Mouse (Mus musculus) WW6 (cell line): ENCODE data around the gene Tlk2.
A peak's percentile ranks its signal among the peaks of the same experiment; 100 is the strongest.

ENCODE experiments used
- DNase-seq: peaks from one replicate; pipeline ENCODE4 v3.0.0-alpha.2; 2013; ENCODE audit warnings: low read depth, low spot score

Gene Tlk2

GRCm38 (mm10) chr11:105261116-105261515 lies 82.5 kb downstream of the Tlk2 start:
- no peak for DNase-seq

- DNase-seq: no peak
Measured at GRCm38 (mm10) chr11:105261601-105262351, 83.2 kb downstream of the Tlk2 start.

DNA sequence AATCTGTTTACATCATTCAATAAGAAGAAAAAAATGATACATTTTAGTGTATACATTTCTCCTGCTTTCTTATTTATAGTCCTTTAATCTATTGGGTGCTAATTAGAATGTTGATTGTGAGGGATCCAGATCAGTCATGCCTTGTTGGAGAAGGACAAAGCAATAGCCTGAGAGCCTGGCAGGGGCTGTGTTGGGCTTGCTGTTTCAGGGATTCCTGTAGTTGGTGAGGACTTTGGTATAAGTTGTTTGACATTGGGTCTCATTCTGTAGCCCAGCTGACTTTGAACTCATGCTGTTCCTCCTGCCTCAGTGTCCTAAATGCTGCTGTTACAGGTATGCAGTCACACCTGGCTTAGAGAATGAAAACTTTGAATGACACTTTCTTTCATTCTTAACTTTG lies 85.9 kb downstream of the Tlk2 start:
- no peak for DNase-seq

- DNase-seq: no peak
Measured at GRCm38 (mm10) chr11:105264988-105265387, 86.4 kb downstream of the Tlk2 start.

- DNase-seq: no peak
Measured at GRCm38 (mm10) chr11:105270155-105270554, 91.5 kb downstream of the Tlk2 start.

GRCm38 (mm10) chr11:105280456-105280855 lies 101.8 kb downstream of the Tlk2 start:
- DNase-seq: no peak

DNA sequence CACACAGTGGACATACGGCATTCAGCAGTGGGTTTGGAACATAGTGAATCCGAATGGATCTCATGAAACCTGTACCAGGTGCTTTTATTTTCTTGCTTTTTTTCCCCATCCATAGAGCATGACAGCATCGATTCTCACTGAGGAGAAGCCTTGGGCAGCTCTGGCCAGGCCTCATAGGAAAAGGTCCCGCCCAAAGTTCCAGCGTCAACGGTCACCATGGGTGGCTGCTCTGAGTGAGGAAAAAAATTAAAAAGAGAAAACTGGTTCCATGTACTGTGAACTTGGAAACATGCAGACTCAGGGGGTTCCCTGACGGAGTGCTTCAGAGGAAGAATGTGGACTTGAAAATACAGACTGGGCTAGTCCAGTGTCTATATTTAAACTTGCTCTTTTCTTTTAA lies 102.7 kb downstream of the Tlk2 start:
- DNase-seq: no peak

DNA sequence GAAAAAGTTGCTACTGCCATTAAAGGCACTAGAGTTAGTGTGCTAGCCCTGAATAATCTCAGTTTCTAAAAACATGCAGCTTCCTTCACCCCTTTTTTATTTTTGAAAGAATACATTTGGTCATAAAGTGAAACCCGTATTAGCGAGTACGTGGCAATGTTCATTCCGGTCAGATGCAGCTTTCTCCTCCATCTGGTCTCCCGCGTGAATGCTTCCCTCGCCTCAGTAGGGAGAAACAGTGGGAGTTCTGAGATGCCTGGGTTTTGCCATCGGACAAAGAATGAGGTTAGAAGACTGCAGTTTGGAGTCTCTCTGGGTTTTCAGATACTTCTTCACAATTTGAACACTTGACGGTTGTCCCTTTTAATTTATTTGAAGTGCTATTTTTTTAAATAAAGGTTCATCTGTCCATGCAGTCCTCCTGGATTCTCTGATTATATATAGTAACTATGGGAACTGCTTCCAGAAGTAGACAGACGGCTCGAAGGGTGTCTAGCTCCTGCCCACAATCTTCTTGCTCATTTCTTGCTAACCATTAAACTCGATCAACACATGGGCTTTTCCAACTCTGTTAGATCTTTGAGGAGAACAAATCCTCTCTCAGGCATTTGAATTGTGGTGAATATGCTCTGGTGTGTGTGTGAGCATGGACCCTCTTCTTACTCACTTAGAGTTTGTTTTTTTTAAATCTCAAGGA lies 103.3 kb downstream of the Tlk2 start:
- no peak for DNase-seq

DNA sequence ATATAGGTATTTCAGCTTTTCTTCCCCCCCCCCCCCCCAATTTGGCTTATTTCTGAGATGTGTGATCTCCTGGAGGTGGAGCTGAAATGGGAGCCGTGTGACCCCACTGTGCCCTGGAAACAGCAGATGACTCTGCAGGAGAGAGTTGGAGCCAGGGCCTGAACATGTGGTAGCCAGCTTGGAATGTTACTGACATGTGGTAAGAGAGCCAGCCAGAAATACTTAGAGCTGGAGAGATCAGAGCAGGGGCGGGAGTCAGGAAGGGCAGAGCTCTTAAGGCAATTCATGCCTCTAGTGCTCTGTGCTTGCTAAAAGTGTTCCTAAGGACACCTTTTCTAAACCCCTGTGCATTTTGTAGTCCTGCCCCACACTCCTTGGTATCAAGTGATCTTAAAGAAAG lies 103.9 kb downstream of the Tlk2 start:
- no peak for DNase-seq

DNA sequence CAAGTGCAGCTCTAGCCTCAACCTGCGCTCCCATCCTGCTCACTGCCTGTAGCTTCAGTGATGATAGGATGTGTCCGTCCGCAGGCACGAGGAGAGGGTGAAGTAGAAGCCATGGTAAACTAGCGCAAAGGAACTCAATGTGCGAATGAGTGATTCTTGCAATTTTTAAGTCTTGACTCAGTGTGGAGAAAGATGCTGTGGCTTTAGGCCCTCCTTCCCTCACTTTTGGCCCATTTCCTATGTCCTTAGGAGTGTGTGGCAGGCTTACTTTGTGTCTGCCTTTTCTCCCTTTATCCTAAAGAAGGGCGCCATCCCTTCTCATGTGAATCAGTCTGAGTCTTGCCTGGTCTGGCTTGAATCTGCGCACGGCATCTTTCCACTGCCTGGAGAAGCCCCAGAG lies 104.4 kb downstream of the Tlk2 start:
- DNase-seq: no peak

GRCm38 (mm10) chr11:105285720-105286119 lies 107.1 kb downstream of the Tlk2 start:
- DNase-seq: peak; percentile 33

GRCm38 (mm10) chr11:105289403-105289802 lies 110.8 kb downstream of the Tlk2 start:
- DNase-seq: no peak

DNA sequence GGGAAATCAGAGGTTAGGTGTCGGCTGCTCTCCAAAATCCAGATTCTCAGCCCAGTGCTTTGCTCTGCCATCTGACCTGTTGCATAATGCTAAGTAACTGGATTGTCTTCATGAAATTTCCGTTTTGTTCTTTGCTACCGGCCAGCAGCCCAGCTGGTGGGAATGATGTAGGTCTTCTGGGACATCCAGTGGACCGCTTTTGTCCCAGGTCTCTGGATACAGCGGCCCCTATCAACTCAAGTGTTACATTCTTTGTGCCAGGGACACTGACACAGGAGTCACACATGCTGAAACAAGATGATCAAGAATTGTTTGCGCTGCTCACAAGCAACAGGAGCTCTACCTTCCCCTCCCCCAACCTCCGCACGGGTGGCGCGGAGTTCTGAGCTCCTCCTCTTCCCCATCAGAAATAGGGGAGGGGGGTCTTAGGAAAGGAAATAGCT lies 113.1 kb downstream of the Tlk2 start:
- DNase-seq: peak; percentile 31

DNA sequence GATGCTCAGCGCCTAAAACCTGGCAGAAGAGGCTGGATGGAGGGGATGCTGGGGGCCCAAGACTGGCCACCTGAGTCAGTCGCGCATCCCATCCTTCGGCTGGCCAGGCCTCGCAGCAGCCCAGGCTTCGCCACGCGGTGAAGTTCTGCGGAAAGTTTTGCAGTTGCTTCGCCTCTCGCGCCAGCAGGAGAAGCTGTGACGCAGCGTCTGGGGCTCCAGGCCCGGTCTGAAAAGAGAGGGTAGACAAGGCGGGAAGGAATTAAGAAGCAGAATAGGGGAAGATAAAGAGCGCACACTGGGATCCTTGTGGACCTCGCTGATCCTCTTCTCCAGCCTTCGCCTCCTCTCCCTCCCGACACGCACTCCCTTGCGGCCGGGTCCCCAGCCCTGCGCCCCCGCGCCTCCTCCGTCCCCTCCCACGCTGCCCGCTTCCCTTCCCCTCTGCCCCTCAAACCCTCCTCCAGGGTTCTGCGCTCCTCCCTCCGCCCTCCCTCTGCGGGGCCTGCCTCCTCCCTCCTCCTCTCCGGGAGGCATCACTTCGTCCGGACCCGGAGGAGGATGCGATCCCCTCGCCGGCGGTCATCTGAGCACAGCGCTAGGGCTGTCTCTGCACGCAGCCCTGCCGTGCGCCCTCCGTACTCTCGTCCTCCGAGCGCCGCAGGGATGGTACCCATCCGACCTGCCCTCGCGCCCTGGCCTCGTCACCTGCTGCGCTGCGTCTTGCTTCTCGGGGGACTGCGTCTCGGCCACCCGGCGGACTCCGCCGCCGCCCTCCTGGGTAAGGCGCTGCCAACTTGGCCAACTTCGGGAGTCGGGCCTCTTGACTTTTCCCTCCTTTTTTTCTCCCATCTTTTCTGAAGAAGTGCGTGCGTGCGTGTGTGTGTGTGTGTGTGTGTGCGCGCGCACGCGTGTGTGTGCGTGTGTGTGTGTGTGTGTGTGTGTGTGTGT lies 113.8 kb downstream of the Tlk2 start, which contains the start of gene Mrc2:
Gene Mrc2, plus strand, starts transcription at position 520 of the 948 bp plus-strand sequence.
- peak; percentile 38 for DNase-seq

DNA sequence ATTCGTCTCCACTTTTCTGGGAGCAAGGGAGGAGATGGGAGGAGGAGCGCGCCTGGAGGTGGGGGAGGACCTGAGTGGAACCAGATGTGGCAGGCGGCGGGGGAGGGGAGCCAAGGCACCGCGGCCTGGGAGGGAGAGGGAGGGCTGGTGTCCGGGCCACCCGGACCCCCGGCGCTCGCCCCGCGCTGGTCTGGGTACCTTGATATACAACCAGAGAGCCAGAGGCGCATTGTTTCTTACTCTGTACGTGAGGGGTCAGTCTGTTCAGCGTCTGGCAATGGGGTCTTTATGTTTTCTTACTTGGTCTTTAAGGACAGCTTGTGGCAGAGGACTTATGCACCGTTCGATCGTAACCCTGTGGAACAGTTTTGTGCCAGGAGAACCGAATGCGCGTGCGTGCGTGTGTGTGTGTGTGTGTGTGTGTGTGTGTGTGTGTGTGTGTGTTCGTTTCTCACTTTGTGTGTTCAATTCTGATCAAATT lies 114.5 kb downstream of the Tlk2 start:
- DNase-seq: no peak

GRCm38 (mm10) chr11:105293901-105294494 lies 115.4 kb downstream of the Tlk2 start:
- no peak for DNase-seq

DNA sequence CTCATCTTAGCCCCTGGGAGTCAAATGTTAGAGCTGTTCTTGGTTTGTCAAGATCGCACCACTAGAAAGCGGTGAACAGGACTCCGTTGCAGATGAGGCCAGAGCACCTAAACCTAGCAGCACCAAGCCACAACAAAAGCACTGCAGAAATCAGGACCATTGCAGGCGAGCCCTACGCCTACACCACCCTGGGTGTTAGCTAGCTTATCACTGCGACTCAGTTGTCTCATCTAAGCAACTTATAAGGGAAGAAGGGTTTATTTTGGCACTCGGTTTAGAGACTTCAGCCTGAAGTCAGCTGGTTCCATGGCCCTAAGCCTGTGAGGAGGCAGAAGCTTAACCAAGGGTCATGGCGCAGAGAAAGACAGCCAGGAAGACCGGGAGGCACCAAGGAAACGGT lies 117.5 kb downstream of the Tlk2 start:
- DNase-seq: no peak

GRCm38 (mm10) chr11:105310197-105310596 lies 131.6 kb downstream of the Tlk2 start:
- DNase-seq: no peak

GRCm38 (mm10) chr11:105311291-105311975 lies 132.8 kb downstream of the Tlk2 start:
- DNase-seq: no peak

GRCm38 (mm10) chr11:105312311-105312942 lies 133.8 kb downstream of the Tlk2 start:
- no peak for DNase-seq
